In genomic region chr10:19578001-19578400, GRCm38 (mm10) we compare ENCODE assay signal across 33 mouse cellular contexts. TPM values are rescaled to one million over a fixed set of nuclear protein-coding genes. Genes with fewer than 3 reads are reported as not detected.
DNase-seq lines count a peak whose midpoint lies in the region; ATAC-seq and TF ChIP-seq lines count a peak whose summit lies in the region.
"Had no signal": no experiment of that assay in that cellular context is flagged by ENCODE, and none has a peak within 500 bp of the region (broad histone marks: within the 10 kb centered on the region; RNA-seq: fewer than 3 reads in every experiment).

No protein-coding gene starts in this region.

- peak overlapping the region; percentile 77; the same call in 1 of the 2 replicates for H3K27ac ChIP-seq in spleen, adult 2 months (ENCODE audit: insufficient read depth, low read length)
- H3K27ac ChIP-seq: embryonic facial prominence, embryonic 13.5 days; forebrain, embryonic 10.5 days; forebrain, embryonic 15.5 days; gastrocnemius, adult 2 months; heart, adult 2 months; hindbrain, embryonic 15.5 days; intestine, embryonic 15.5 days; liver, embryonic 12.5 days; macrophage; midbrain, embryonic 10.5 days; midbrain, embryonic 15.5 days; stomach, embryonic 15.5 days had no signal

- H3K36me3 ChIP-seq in spleen, adult 2 months (ENCODE audit: control insufficient read depth, insufficient read depth, low read length), result no peaks in the 10 kb centered on the region
- H3K36me3 ChIP-seq: embryonic facial prominence, embryonic 13.5 days; forebrain, embryonic 10.5 days; forebrain, embryonic 15.5 days; G1E; heart, embryonic 12.5 days; hindbrain, embryonic 15.5 days; intestine, embryonic 15.5 days; liver, embryonic 12.5 days; midbrain, embryonic 10.5 days; midbrain, embryonic 15.5 days; stomach, embryonic 15.5 days had no signal

- DNase-seq in spleen, adult 2 months (ENCODE audit: low read depth in 1 of 2, low spot score in 2 of 2), result peak in 1 of 2 experiments; percentile 66
- no peak for DNase-seq in spleen, postnatal 4 days (ENCODE audit: low spot score in 2 of 2)
- DNase-seq in T-cell, adult 2 months (ENCODE audit: low spot score), result peak; percentile 86
- no peak for DNase-seq in layer of hippocampus, postnatal 25 days (ENCODE audit: extremely low spot score in 1 of 2, low spot score in 1 of 2)
- no peak for DNase-seq in adrenal gland, postnatal 14 days
- DNase-seq: cerebellum, adult 9-10 months; gastrocnemius, postnatal 36 days; heart, adult 2 months; layer of hippocampus, postnatal 36 days; liver, postnatal 0 days had no signal

- H3K4me1 ChIP-seq in spleen, adult 2 months (ENCODE audit: control insufficient read depth, insufficient read depth, insufficient read length), result peaks cover 7% of the 10 kb centered on the region
- H3K4me1 ChIP-seq: forebrain, embryonic 10.5 days; hindbrain, embryonic 15.5 days; intestine, embryonic 15.5 days; midbrain, embryonic 10.5 days; midbrain, embryonic 15.5 days; stomach, embryonic 15.5 days had no signal

- 34% methylated on average over 6 of the region's 6 CpGs for WGBS in spleen, adult 2 months

- no peak for TF ChIP-seq POLR2A in spleen, adult 2 months (IDR thresholded peaks at IDR 0.05; ENCODE audit: low read depth, low read length)

- ATAC-seq in inflammation-experienced regulatory T-cells, adult 6 months, result peak; percentile 81
- no peak for ATAC-seq in megakaryocyte-erythroid progenitor cell, adult 5-6 weeks (replicated peaks; ENCODE audit: low FRiP score, low TSS enrichment, poor library complexity, severe bottlenecking)
- ATAC-seq: intestine, embryonic 15.5 days; liver, embryonic 12.5 days; liver, postnatal 0 days; midbrain, embryonic 15.5 days had no signal

- TF ChIP-seq CTCF in spleen, adult 2 months (IDR thresholded peaks at IDR 0.05; ENCODE audit: extremely low read depth, insufficient read depth, insufficient read length, insufficient replicate concordance), result no peak

- no peaks in the 10 kb centered on the region for H3K27me3 ChIP-seq in spleen, adult 2 months (ENCODE audit: control insufficient read depth, insufficient read depth, low read length)
- H3K27me3 ChIP-seq: embryonic facial prominence, embryonic 13.5 days; forebrain, embryonic 15.5 days; heart, embryonic 12.5 days; hindbrain, embryonic 15.5 days; intestine, embryonic 15.5 days; liver, embryonic 12.5 days; midbrain, embryonic 15.5 days; stomach, embryonic 15.5 days had no signal

- H3K4me3 ChIP-seq in spleen, adult 2 months (ENCODE audit: extremely low read depth, insufficient read depth, insufficient read length), result no peak overlapping the region
- H3K4me3 ChIP-seq: embryonic facial prominence, embryonic 13.5 days; forebrain, embryonic 10.5 days; forebrain, embryonic 15.5 days; gastrocnemius, adult 2 months; heart, adult 2 months; heart, embryonic 12.5 days; hindbrain, embryonic 15.5 days; intestine, embryonic 15.5 days; liver, embryonic 12.5 days; midbrain, embryonic 10.5 days; midbrain, embryonic 15.5 days; stomach, embryonic 15.5 days had no signal

RNA-seq across cellular contexts. Expression of gene Ifngr1, which starts 13.7 kb away (rescaled TPM):
- 36.6 and 40.4 TPM in 2 replicates for polyA plus RNA-seq in spleen, adult 2 months (2012; rRNA removed)
- 100 to 1,000 TPM; 221 to 397 (median 300) TPM for polyA plus RNA-seq in inflammation-experienced regulatory T-cells, adult 6 months (2017; shearing (Covaris generic))
- total RNA-seq in layer of hippocampus, postnatal 25 days (2021), result 10 to 100 TPM; 16.1 to 20.2 TPM
- total RNA-seq in megakaryocyte-erythroid progenitor cell, adult 5-6 weeks (2014; fragmentation: Nextera tagmentation), result 162 and 163 TPM in 2 replicates
- total RNA-seq in megakaryocyte-erythroid progenitor cell, adult 5-6 weeks (2017), result 197 and 256 TPM in 2 replicates
- total RNA-seq in adrenal gland, postnatal 14 days (2021), result 69.0 and 96.6 TPM in 2 replicates

RNA-seq across cellular contexts. Expression of gene Il22ra2, which starts 43.8 kb away (rescaled TPM):
- polyA plus RNA-seq in spleen, adult 2 months (2012; rRNA removed), result 0.55 and 0.65 TPM in 2 replicates
- under 1 TPM in 1 of 3 experiments, not detected in 2; 0.38 TPM for polyA plus RNA-seq in inflammation-experienced regulatory T-cells, adult 6 months (2017; shearing (Covaris generic))
- not detected for total RNA-seq in layer of hippocampus, postnatal 25 days (2021)
- not detected in 2 replicates for total RNA-seq in megakaryocyte-erythroid progenitor cell, adult 5-6 weeks (2014; fragmentation: Nextera tagmentation)
- 0.11 TPM in 1 of 2 replicates, not detected in the other for total RNA-seq in megakaryocyte-erythroid progenitor cell, adult 5-6 weeks (2017)
- total RNA-seq in adrenal gland, postnatal 14 days (2021), result 0.19 and 1.5 TPM in 2 replicates
- total RNA-seq: adrenal gland, adult 2 months; gastrocnemius, adult 2 months; gastrocnemius, postnatal 36 days; heart, adult 2 months; heart, postnatal 4 days; layer of hippocampus, adult 8-10 months; layer of hippocampus, postnatal 36 days; left cerebral cortex, postnatal 4 days had no signal
- polyA plus RNA-seq: adrenal gland, adult 2 months; embryonic facial prominence, embryonic 13.5 days; forebrain, embryonic 10.5 days; forebrain, embryonic 15.5 days; frontal cortex, adult 2 months; G1E; heart, adult 2 months; heart, embryonic 12.5 days; heart, postnatal 0 days; hindbrain, embryonic 15.5 days; intestine, embryonic 15.5 days; kidney, embryonic 16.5 days; liver, embryonic 12.5 days; macrophage; midbrain, embryonic 10.5 days; midbrain, embryonic 15.5 days; neural tube, embryonic 11.5 days had no signal
